Mouse (Mus musculus): ENCODE measurements around the gene Syndig1l.

- TF ChIP-seq GATA1 (IDR thresholded peaks at IDR 0.05; ENCODE audit: low read length) = no peak
- TF ChIP-seq TAL1 (IDR thresholded peaks at IDR 0.05; ENCODE audit: low read length) = no peak
These were observed 66.8 kb downstream of the Syndig1l start for GRCm38 (mm10) chr12:84631867-84632266.
